Mouse (Mus musculus) MEL-GATA-1-ER (cell line): ENCODE data around the gene Hsf3.
"Not testable (repeated sequence)": the region's sequence is repeated elsewhere in the genome, so short reads cannot be mapped to it uniquely, and the experiment has no call there.

Experiments
- DNase-seq: peaks from one replicate; pipeline ENCODE4 v3.0.0-alpha.2; 2012; ENCODE audit warnings: low read depth; ENCODE audit errors: extremely low read depth

The Hsf3 gene

DNA sequence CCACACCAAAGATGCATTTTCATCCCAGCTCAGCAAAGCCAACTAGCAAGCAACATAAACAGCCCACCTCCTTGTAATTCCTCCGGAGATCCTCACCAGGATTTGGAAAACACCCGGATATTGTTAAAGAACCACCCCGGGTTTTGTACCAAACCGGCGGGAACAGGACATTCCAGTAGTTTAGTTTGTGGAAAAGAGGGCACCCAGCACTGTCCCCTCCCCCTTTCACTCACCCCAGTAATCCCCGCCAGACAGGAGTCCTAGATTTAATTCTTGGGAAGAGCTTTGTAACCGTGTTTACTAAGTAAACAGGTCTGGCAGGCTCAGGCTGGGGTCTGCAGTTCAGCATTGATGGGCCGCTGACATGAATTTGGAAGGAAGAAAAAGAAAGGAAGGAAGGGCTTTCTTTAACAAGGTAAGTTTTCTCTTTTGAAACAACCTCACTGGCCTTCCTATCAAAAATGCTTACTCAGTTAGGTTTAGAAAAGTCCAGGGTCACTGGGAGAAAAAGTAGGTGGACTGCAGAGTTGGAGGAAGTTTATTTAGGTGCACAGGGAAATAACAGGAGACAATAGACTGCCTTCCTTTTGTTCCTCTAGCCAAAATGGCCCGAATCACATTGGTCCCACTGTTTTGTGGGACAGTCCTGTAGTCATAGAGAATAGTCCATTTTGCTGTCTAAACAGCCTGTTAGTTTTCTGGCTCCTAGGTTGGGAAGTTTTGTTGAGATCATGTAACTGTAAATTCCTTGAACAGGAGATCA is at the start of gene Hsf3:
Gene Hsf3 (minus strand): TSS at position 94 of the 763 bp plus-strand sequence.
- no peak for DNase-seq

GRCm38 (mm10) chrX:96501580-96501979 is 45.5 kb upstream of the Hsf3 start:
- peak; percentile 3 for DNase-seq

- DNase-seq = no peak
Measured at GRCm38 (mm10) chrX:96455149-96455548, 945 bp downstream of the Hsf3 start, which contains the start of gene Heph. Gene Heph (plus strand): TSS chrX:96455359.

DNA sequence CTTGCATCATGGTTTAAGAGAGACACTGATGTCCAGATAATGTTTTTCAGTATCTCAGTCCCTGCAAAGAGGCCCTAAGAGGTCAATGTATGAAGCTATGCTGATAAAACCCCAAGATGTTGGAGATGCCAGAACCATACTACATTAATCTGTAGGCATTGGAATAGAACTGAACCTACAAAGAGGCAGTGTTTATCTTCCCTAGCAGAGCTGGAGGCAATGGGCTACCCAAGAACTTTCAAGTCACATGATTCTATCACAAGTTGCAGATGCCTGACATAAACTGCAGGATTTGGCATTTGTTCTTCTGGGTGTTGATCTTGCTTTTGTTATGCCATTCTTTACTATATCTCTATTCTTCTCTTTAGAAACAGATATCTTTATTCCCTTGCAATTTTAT is 36.7 kb downstream of the Hsf3 start:
- no peak for DNase-seq

DNA sequence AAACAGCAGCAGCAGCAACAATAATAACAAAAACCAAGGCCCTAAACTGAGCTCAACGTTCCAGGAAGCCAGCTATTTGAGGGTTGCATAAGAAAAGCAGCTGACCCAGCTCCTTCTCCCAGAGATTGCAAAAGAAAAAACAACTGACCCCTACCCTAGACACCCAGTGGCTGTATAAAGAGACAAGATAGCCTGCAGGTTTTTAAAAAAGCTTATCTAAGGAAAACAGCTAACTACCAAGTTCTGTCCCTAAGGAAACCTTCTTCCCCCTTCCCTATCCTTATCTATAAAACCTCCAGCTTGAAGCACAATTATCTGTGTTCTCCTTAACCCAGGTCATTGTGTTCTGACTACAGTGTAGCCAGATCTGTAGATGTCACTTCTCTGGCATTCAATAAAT is 38.4 kb downstream of the Hsf3 start:
- DNase-seq = peak; percentile 73

DNA sequence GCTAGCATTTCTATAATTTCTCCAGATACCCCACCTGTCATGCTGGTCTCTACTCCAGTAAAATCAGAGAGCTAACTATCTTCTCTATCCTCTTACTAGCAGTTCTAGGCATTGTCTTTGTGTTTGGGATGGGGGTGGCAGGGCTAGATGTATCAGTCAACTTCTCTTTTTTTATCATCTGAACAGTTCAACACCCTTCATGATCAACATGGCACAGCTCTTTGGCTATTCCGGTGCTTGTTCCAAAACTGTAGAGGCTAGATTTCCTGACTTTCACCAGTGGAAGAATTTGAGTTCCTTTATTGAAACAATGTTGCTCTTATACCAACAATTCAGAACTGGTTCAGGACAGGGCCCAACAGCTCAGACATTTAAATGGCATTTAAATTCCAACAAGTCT is 39.1 kb downstream of the Hsf3 start:
- peak; percentile 65 for DNase-seq

DNA sequence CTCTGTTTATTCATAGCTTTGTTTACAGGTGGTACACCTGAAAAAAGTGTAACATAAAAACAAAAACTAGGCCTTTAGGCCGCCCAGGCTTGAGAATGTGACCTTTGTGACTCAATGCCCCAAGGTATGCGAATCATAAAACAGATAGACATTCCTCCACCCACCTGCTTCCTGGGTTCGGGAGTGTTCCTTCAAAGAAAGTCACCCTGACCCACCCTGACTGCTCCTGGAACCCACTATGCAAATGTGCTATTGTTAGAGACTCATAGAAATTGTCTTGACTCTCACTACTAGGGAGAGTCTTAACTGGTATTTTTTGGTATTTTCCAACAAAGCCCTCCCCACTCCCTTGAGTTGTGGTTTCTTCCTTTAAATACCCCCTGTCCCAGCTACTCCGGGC is 40.7 kb downstream of the Hsf3 start:
- DNase-seq = not testable (repeated sequence)

- no peak for DNase-seq
Measured at GRCm38 (mm10) chrX:96339108-96339507, 117.0 kb downstream of the Hsf3 start.

DNA sequence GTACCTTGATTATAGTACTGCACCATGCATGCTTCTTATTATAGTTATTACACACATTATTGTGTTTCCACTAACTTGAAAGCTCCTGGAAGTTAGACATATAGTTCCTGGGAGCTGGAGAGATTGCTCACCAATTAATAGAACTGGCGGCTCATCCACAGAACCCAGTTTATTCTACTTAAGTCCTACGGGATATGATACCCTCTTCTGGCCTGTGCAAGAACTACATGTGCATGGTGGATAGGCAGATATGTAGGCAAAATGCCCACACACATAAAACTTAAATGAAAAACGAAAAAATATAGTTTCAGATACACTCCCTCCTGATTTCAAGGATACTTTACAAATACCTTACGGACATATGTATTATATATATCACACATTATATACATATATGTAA is 126.3 kb downstream of the Hsf3 start:
- DNase-seq = peak; percentile 43

GRCm38 (mm10) chrX:96293338-96293737 is 162.8 kb downstream of the Hsf3 start, which contains the start of gene Vsig4:
Gene Vsig4 (minus strand): TSS chrX:96293438.
- DNase-seq = no peak

GRCm38 (mm10) chrX:96256509-96256908 is 199.6 kb downstream of the Hsf3 start:
- no peak for DNase-seq
